Mouse (Mus musculus): Measurements from ENCODE around the gene Epb41l4b. TPM values are rescaled to one million over a fixed set of nuclear protein-coding genes. Genes with fewer than 3 reads are reported as not detected.

Gene Epb41l4b
- polyA plus RNA-seq, 1 experiment = 5.0 TPM

GRCm38 (mm10) chr4:57097411-57097810, 45.8 kb downstream of the Epb41l4b start:
- H3K4me3 ChIP-seq (ENCODE audit: insufficient read depth, low read length) = no peak overlapping the region
- no peak for TF ChIP-seq CTCF (IDR thresholded peaks at IDR 0.05; ENCODE audit: borderline replicate concordance, insufficient read depth, low read length)
- TF ChIP-seq POLR2A (IDR thresholded peaks at IDR 0.05; ENCODE audit: low read depth, low read length) = no peak
- no peak overlapping the region for H3K27ac ChIP-seq (ENCODE audit: insufficient read depth, low read length)
- H3K4me1 ChIP-seq (ENCODE audit: control insufficient read depth, insufficient read depth, low read length) = no peaks in the 10 kb centered on the region

- no peak overlapping the region for H3K27ac ChIP-seq (ENCODE audit: insufficient read depth, low read length)
- H3K4me3 ChIP-seq (ENCODE audit: insufficient read depth, low read length) = no peak overlapping the region
- TF ChIP-seq CTCF (IDR thresholded peaks at IDR 0.05; ENCODE audit: borderline replicate concordance, insufficient read depth, low read length) (no peak), POLR2A (IDR thresholded peaks at IDR 0.05; ENCODE audit: low read depth, low read length) (no peak)
- H3K4me1 ChIP-seq (ENCODE audit: control insufficient read depth, insufficient read depth, low read length) = 0 out of 2 replicates have a peak, but pooled peaks cover 4% of the 10 kb centered on the region
Observed at GRCm38 (mm10) chr4:57095569-57095968, 47.7 kb downstream of the Epb41l4b start.

- Histone ChIP-seq H3K27ac (ENCODE audit: insufficient read depth, low read length) (no peak overlapping the region), H3K4me3 (ENCODE audit: insufficient read depth, low read length) (no peak overlapping the region), H3K4me1 (ENCODE audit: control insufficient read depth, insufficient read depth, low read length) (0 out of 2 replicates have a peak, but pooled peaks cover 4% of the 10 kb centered on the region)
- no peak for TF ChIP-seq CTCF (IDR thresholded peaks at IDR 0.05; ENCODE audit: borderline replicate concordance, insufficient read depth, low read length)
- TF ChIP-seq POLR2A (IDR thresholded peaks at IDR 0.05; ENCODE audit: low read depth, low read length) = no peak
Observed at GRCm38 (mm10) chr4:57091363-57091762, 51.9 kb downstream of the Epb41l4b start.

GRCm38 (mm10) chr4:57088301-57088700, 54.9 kb downstream of the Epb41l4b start:
- Histone ChIP-seq H3K4me3 (ENCODE audit: insufficient read depth, low read length) (no peak overlapping the region), H3K27ac (ENCODE audit: insufficient read depth, low read length) (no peak overlapping the region), H3K4me1 (ENCODE audit: control insufficient read depth, insufficient read depth, low read length) (0 out of 2 replicates have a peak, but pooled peaks cover 4% of the 10 kb centered on the region)
- TF ChIP-seq POLR2A (IDR thresholded peaks at IDR 0.05; ENCODE audit: low read depth, low read length) (no peak), CTCF (IDR thresholded peaks at IDR 0.05; ENCODE audit: borderline replicate concordance, insufficient read depth, low read length) (no peak)

- TF ChIP-seq POLR2A (IDR thresholded peaks at IDR 0.05; ENCODE audit: low read depth, low read length) (no peak), CTCF (IDR thresholded peaks at IDR 0.05; ENCODE audit: borderline replicate concordance, insufficient read depth, low read length) (no peak)
- no peak overlapping the region for H3K27ac ChIP-seq (ENCODE audit: insufficient read depth, low read length)
- H3K4me3 ChIP-seq (ENCODE audit: insufficient read depth, low read length) = no peak overlapping the region
Observed at GRCm38 (mm10) chr4:57085750-57086400, 57.4 kb downstream of the Epb41l4b start.

GRCm38 (mm10) chr4:57083653-57084052, 59.6 kb downstream of the Epb41l4b start:
- TF ChIP-seq POLR2A (IDR thresholded peaks at IDR 0.05; ENCODE audit: low read depth, low read length) (no peak), CTCF (IDR thresholded peaks at IDR 0.05; ENCODE audit: borderline replicate concordance, insufficient read depth, low read length) (no peak)
- H3K4me3 ChIP-seq (ENCODE audit: insufficient read depth, low read length) = no peak overlapping the region
- no peak overlapping the region for H3K27ac ChIP-seq (ENCODE audit: insufficient read depth, low read length)
- H3K4me1 ChIP-seq (ENCODE audit: control insufficient read depth, insufficient read depth, low read length) = no peaks in the 10 kb centered on the region

More at GRCm38 (mm10) chr4:57085750-57086400, 57.4 kb downstream of the Epb41l4b start:
- no peaks in the 10 kb centered on the region for H3K4me1 ChIP-seq (ENCODE audit: control insufficient read depth, insufficient read depth, low read length)

GRCm38 (mm10) chr4:57082775-57083428, 60.3 kb downstream of the Epb41l4b start:
- Histone ChIP-seq H3K27ac (ENCODE audit: insufficient read depth, low read length) (no peak overlapping the region), H3K4me1 (ENCODE audit: control insufficient read depth, insufficient read depth, low read length) (no peaks in the 10 kb centered on the region), H3K4me3 (ENCODE audit: insufficient read depth, low read length) (no peak overlapping the region)
- TF ChIP-seq CTCF (IDR thresholded peaks at IDR 0.05; ENCODE audit: borderline replicate concordance, insufficient read depth, low read length) = no peak

GRCm38 (mm10) chr4:57081463-57081862, 61.8 kb downstream of the Epb41l4b start:
- H3K4me1 ChIP-seq (ENCODE audit: control insufficient read depth, insufficient read depth, low read length) = no peaks in the 10 kb centered on the region
- H3K27ac ChIP-seq (ENCODE audit: insufficient read depth, low read length) = no peak overlapping the region
- TF ChIP-seq CTCF (IDR thresholded peaks at IDR 0.05; ENCODE audit: borderline replicate concordance, insufficient read depth, low read length) = no peak
- TF ChIP-seq POLR2A (IDR thresholded peaks at IDR 0.05; ENCODE audit: low read depth, low read length) = no peak
- H3K4me3 ChIP-seq (ENCODE audit: insufficient read depth, low read length) = no peak overlapping the region

- Histone ChIP-seq H3K4me1 (ENCODE audit: control insufficient read depth, insufficient read depth, low read length) (no peaks in the 10 kb centered on the region), H3K27ac (ENCODE audit: insufficient read depth, low read length) (no peak overlapping the region), H3K4me3 (ENCODE audit: insufficient read depth, low read length) (no peak overlapping the region)
- TF ChIP-seq POLR2A (IDR thresholded peaks at IDR 0.05; ENCODE audit: low read depth, low read length) = no peak
- TF ChIP-seq CTCF (IDR thresholded peaks at IDR 0.05; ENCODE audit: borderline replicate concordance, insufficient read depth, low read length) = no peak
Observed at GRCm38 (mm10) chr4:57073843-57074242, 69.4 kb downstream of the Epb41l4b start.

GRCm38 (mm10) chr4:57073174-57073573, 70.1 kb downstream of the Epb41l4b start:
- no peak overlapping the region for H3K4me3 ChIP-seq (ENCODE audit: insufficient read depth, low read length)
- no peak overlapping the region for H3K27ac ChIP-seq (ENCODE audit: insufficient read depth, low read length)
- no peaks in the 10 kb centered on the region for H3K4me1 ChIP-seq (ENCODE audit: control insufficient read depth, insufficient read depth, low read length)
- TF ChIP-seq CTCF (IDR thresholded peaks at IDR 0.05; ENCODE audit: borderline replicate concordance, insufficient read depth, low read length) = no peak
- no peak for TF ChIP-seq POLR2A (IDR thresholded peaks at IDR 0.05; ENCODE audit: low read depth, low read length)
